Mouse (Mus musculus): ENCODE measurements around the gene Cpne8. TPM values are rescaled to one million over a fixed set of nuclear protein-coding genes. Genes with fewer than 3 reads are reported as not detected.
A peak's percentile ranks its signal among the peaks of the same experiment; 100 is the strongest.

Cpne8 gene
- polyA plus RNA-seq (2015; fragmentation: Nextera tagmentation; extraction: Ambion mirVana) = 18.9 and 21.6 TPM in 2 replicates

DNA sequence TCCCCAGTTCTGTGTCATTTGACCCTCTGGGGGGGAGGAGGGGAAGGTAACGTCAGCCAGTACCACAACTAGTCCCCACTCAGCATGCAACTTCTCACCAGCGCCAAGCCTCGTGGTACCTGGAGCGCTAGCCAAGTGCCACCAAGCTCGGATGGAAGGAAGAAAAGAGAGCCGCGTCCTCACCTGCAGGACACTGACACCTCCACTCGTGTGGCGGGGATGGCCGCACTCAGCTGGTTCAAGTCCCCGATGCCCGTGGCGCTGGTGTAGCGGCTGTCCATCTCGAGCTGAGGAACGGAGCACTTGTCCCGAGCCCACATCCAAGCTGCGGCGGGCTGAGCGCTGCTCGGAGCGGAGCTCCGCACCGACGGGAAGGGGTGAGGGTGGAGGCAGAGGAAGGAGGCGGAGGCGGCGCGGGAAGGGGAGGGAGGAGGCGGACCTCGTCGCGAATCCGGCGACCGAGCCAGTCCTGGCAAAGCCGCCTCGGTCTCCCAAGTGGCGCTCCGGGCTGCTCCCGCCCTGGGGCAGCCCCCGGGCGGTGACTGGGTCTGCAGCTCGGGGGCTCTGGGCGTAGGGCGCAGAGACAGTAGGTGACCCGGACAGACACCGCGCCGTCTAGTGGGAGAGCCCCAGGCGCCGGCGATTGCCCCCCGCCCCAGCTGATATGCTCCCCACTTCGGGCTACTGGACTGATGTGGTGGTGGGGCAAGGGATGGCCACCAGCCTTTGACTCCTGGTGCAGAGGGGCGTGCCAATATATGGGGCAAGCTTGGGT is at the start of gene Cpne8:
Gene Cpne8, minus strand, starts transcription at position 448 of the 775 bp plus-strand sequence.
- peak; percentile 74 for ATAC-seq (ENCODE audit: insufficient read depth, low FRiP score, low read depth)
- peaks cover 5% of the 10 kb centered on the region for H3K4me1 ChIP-seq
- H3K27me3 ChIP-seq (replicated peaks) = no peaks in the 10 kb centered on the region
- WGBS = under 1% methylated on average over 56 of the region's 56 CpGs
- H3K9ac ChIP-seq = peak within 1 kb of the TSS; percentile 33; the same call in 1 of the 2 replicates
- H3K27ac ChIP-seq = peak within 1 kb of the TSS; percentile 45; the same call in 1 of the 2 replicates
- H3K36me3 ChIP-seq = no peaks in the 10 kb centered on the region
- peak within 1 kb of the TSS; percentile 94 for H3K4me2 ChIP-seq
- H3K4me3 ChIP-seq (replicated peaks) = peak within 1 kb of the TSS; percentile 61
- no peaks in the 10 kb centered on the region for H3K9me3 ChIP-seq

DNA sequence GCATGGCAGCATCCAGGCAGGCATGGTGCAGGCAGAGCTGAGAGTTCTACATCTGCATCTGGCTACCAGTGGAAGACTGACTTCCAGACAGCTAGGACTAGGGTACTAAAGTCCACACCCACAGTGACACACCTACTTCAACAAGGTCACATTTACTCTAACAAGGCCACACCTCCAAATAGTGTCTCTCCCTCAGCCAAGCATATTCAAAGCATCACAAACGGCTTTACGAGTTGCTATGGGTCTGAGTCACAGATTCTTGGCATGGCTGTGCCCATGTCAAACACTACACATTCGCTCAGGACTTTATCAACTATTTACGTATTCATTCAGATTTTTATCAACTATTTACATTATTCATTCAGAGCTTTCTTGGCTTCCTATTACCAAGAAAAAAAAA is 38.5 kb upstream of the Cpne8 start:
- Histone ChIP-seq H3K4me2 (no peak overlapping the region), H3K9ac (no peak overlapping the region), H3K27me3 (replicated peaks) (no peaks in the 10 kb centered on the region), H3K27ac (no peak overlapping the region), H3K4me1 (no peaks in the 10 kb centered on the region), H3K9me3 (no peaks in the 10 kb centered on the region), H3K36me3 (no peaks in the 10 kb centered on the region), H3K4me3 (replicated peaks) (no peak overlapping the region)
- WGBS = 57% methylated on average over 4 of the region's 4 CpGs
- no peak for ATAC-seq (ENCODE audit: insufficient read depth, low FRiP score, low read depth)

DNA sequence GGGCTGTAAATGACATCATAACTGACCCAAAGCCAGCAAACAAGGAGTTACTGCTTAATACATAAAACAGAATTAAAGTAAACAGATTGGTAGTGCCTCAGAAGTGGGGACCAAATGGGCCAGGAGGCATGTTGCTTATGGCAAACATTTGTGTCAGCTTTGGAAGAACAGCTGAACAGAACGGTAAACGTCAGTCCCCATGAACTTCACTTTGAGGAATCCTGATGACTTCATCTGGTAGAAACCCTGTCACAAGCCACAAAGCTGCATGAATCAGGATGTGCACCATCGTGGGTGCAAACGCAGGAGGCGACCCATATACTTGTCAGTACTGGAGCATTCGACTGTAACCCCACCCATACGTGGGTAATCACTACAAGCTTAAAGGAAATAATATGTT is 30.1 kb upstream of the Cpne8 start:
- Histone ChIP-seq H3K27me3 (replicated peaks) (no peaks in the 10 kb centered on the region), H3K27ac (no peak overlapping the region), H3K4me1 (no peaks in the 10 kb centered on the region), H3K36me3 (no peaks in the 10 kb centered on the region), H3K9ac (no peak overlapping the region), H3K9me3 (no peaks in the 10 kb centered on the region), H3K4me2 (no peak overlapping the region), H3K4me3 (replicated peaks) (no peak overlapping the region)
- ATAC-seq (ENCODE audit: insufficient read depth, low FRiP score, low read depth) = no peak
- 78% methylated on average over 7 of the region's 7 CpGs for WGBS

DNA sequence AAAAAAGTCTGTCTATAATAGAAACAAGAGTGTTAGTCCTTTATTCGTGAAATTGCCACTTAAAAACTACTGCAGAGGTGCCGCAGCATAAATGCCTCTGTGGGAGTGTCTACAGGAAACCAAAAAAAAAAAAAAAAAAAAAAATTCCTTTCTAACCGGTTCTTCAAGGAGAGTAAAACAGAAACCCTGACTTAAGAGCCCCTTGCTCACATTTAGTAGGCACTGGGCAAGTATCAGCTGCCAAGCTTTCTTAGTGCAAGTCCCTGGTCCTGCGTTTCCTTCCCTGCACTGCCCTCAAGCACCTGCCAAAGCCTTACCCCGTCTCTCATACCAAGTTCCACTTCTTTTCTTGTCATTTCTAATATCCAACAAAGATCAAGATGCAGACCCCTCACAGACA is 25.1 kb upstream of the Cpne8 start:
- WGBS = 56% methylated on average over 5 of the region's 5 CpGs
- Histone ChIP-seq H3K9ac (no peak overlapping the region), H3K4me2 (no peak overlapping the region), H3K9me3 (no peaks in the 10 kb centered on the region), H3K4me3 (replicated peaks) (no peak overlapping the region), H3K4me1 (no peaks in the 10 kb centered on the region), H3K27me3 (replicated peaks) (no peaks in the 10 kb centered on the region), H3K27ac (no peak overlapping the region), H3K36me3 (no peaks in the 10 kb centered on the region)
- ATAC-seq (ENCODE audit: insufficient read depth, low FRiP score, low read depth) = no peak

DNA sequence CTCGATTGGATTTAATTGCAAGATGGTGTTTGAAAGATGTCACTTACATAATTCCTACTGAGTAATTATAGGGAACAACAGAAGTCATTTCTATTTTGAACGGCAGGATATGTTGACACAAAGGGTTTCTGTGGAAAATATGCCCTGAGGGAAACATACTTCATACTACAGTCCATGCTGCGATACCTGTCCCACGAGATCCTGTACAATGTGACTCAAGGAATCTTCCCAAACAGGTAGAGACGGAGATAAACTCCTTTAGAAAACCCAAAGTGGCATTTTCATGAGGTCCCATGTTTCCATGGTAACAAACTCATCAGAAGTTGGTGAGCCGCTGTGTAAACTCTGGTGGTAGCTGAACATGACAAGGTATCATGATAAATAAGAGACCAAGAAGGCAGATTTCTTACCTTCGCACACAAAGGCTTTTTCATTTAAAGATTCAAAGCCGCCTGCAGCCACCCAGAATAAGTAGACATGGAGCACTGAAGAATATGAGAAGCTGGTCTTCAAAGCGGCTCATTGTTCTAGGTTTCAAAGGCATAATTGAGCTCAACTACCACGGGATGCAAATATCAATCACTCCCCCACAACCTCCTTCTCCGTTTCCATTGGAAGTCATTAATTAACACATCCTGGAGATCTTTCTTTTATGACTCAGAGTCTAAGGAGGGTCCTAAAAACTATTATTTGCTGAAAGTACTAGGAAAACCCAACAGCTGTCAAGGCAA is 24.4 kb upstream of the Cpne8 start:
- WGBS = 55% methylated on average over 11 of the region's 11 CpGs
- no peak for ATAC-seq (ENCODE audit: insufficient read depth, low FRiP score, low read depth)
- Histone ChIP-seq H3K4me1 (no peaks in the 10 kb centered on the region), H3K9ac (no peak overlapping the region), H3K27ac (no peak overlapping the region), H3K9me3 (no peaks in the 10 kb centered on the region), H3K4me3 (replicated peaks) (no peak overlapping the region), H3K27me3 (replicated peaks) (no peaks in the 10 kb centered on the region), H3K36me3 (no peaks in the 10 kb centered on the region), H3K4me2 (no peak overlapping the region)

DNA sequence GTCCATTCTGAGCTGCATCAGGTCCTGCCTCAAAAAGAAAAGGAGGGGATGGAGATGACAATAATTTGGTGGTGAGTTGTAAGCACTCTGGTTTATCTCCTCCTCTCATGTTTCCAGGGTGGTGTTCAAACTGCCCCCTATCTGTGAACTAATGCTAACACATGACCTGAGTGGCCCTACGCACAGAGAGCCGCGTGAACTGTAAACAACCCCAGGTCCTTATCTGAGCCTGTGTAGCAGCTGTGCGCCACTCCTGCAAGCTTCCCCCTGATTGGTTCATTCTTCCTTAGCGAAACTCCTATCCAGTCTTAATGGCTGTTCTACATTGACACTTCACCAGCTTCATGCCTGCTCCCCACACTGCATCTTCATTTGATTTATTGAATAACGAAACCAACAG is 7.5 kb upstream of the Cpne8 start:
- 66% methylated on average over 6 of the region's 6 CpGs for WGBS
- Histone ChIP-seq H3K9me3 (no peaks in the 10 kb centered on the region), H3K27ac (no peak overlapping the region)

DNA sequence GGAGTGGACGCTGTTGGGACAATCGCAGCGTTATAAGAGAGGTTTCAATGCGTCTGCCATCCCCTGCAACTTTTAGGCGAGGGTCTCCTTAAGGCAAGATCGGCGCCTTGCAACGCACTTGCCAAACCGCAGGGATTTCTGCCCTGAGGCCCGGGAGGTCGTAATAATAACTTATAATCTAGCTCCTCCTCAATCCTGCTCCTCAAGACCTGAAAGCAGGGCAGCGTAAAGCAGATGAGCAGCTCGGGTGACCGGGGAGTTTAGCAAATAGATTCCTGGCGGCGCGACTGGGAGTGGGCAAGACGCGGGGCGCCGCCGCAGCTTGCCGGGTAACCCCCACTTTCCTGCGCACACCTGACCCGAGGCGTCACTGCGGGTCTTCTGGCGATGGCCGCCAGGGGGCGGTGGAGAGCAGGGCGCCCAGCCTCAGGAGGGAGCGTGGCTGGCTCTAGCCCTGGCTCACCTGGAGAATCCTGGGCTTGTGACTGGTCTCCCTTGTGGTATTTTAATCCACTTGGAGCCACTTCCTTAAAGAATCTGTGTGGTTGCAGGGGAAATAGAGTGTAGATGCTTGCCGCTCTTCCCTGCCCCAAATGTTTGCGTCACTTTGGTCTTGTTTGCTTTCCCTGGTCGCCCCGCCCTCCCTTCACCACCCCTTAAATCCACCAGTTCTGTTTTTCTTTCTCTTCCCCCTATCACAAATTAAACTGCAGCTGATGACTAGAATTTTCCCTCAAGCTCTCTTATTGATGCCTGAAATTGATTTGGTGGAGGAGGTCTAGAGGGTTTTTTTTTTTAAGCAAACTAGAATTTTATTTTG is 738 bp upstream of the Cpne8 start:
- Histone ChIP-seq H3K27me3 (replicated peaks) (no peaks in the 10 kb centered on the region), H3K4me1 (peaks cover 5% of the 10 kb centered on the region), H3K4me2 (peak overlapping the region; percentile 94), H3K9ac (peak overlapping the region; percentile 33; the same call in 1 of the 2 replicates), H3K9me3 (no peaks in the 10 kb centered on the region), H3K36me3 (no peaks in the 10 kb centered on the region), H3K4me3 (replicated peaks) (peak overlapping the region; percentile 61), H3K27ac (peak overlapping the region; percentile 45; the same call in 1 of the 2 replicates)
- ATAC-seq (ENCODE audit: insufficient read depth, low FRiP score, low read depth) = peak; percentile 86
- 2% methylated on average over 36 of the region's 36 CpGs for WGBS

More for the DNA sequence above, 7.5 kb upstream of the Cpne8 start:
- no peak overlapping the region for H3K4me3 ChIP-seq (replicated peaks)
- H3K4me2 ChIP-seq = no peak overlapping the region
- no peaks in the 10 kb centered on the region for H3K36me3 ChIP-seq
- H3K9ac ChIP-seq = no peak overlapping the region
- ATAC-seq (ENCODE audit: insufficient read depth, low FRiP score, low read depth) = peak; percentile 60; the same call in 1 of the 2 replicates
- H3K4me1 ChIP-seq = no peaks in the 10 kb centered on the region
- H3K27me3 ChIP-seq (replicated peaks) = no peaks in the 10 kb centered on the region

DNA sequence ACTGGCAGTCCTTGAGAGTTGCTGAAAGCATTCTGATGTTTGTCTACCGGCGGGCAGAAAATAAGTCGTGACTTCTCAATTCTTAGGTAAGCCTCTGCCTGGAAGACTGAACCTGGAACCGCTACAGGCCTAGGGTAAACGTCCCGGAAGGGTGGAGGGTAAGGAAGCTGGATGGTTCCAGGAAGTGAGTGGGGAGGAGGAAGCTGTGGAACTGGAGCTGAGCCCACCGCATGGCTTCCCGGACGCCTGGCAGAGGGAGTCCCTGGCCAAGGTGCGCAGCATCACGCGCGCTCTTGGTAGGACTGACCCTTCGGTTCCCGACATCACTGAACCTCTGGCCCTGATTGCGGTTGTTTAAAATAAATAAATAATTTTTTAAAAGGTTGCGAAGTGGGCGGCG is 744 bp downstream of the Cpne8 start:
- 5% methylated on average over 19 of the region's 19 CpGs for WGBS
- peaks cover 5% of the 10 kb centered on the region for H3K4me1 ChIP-seq
- no peaks in the 10 kb centered on the region for H3K9me3 ChIP-seq
- no peaks in the 10 kb centered on the region for H3K27me3 ChIP-seq (replicated peaks)
- H3K4me3 ChIP-seq (replicated peaks) = peak overlapping the region; percentile 61
- H3K4me2 ChIP-seq = peak overlapping the region; percentile 94
- H3K36me3 ChIP-seq = no peaks in the 10 kb centered on the region
- ATAC-seq (ENCODE audit: insufficient read depth, low FRiP score, low read depth) = no peak; the same call in 1 of the 2 replicates
- no peak overlapping the region for H3K27ac ChIP-seq
- no peak overlapping the region for H3K9ac ChIP-seq

DNA sequence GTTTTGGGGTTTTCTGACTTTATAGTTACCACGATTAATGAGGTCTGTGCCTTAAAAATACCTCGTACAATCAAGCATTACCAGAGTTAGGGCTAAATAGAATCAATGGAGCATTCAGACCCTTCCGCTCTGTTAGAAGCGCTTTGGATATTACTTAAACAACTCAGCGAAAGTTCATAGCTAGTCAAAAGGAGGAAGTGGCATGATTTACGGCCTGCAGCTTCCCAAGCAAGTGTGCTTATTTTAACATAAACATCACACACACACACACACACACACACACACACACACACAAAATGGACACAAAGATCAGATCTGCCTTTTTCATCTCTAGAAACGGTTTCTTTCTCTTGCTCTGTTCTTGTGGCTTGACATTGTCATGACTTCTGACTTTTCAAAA is 9.7 kb downstream of the Cpne8 start:
- Histone ChIP-seq H3K36me3 (no peaks in the 10 kb centered on the region), H3K4me1 (no peaks in the 10 kb centered on the region), H3K9ac (no peak overlapping the region), H3K4me2 (no peak overlapping the region), H3K4me3 (replicated peaks) (no peak overlapping the region), H3K27me3 (replicated peaks) (no peaks in the 10 kb centered on the region), H3K9me3 (no peaks in the 10 kb centered on the region), H3K27ac (no peak overlapping the region)
- ATAC-seq (ENCODE audit: insufficient read depth, low FRiP score, low read depth) = no peak
- WGBS = 36% methylated on average over 7 of the region's 7 CpGs

DNA sequence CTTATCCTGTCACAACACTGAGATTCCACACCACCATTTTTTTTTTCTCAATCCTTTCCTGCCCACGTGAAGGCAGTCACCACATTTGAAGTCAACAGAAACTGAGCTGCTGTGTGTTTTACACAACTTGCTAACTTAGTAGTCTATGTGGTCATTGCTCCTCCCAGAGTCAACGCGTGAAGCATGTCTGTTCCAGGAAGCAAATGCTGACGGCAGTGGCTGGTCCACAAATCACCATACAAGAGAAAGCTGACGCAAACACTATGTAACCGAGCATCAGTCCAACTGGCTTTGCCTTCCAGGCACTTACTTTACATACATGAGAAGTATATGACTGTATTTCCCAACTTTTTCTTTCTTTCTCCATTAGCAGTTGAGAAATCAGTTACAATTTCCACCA is 12.3 kb downstream of the Cpne8 start:
- no peak overlapping the region for H3K4me3 ChIP-seq (replicated peaks)
- H3K4me1 ChIP-seq = no peaks in the 10 kb centered on the region
- H3K4me2 ChIP-seq = no peak overlapping the region
- no peak for ATAC-seq (ENCODE audit: insufficient read depth, low FRiP score, low read depth)
- H3K9me3 ChIP-seq = no peaks in the 10 kb centered on the region
- no peak overlapping the region for H3K27ac ChIP-seq
- H3K9ac ChIP-seq = no peak overlapping the region
- no peaks in the 10 kb centered on the region for H3K36me3 ChIP-seq
- 80% methylated on average over 6 of the region's 6 CpGs for WGBS
- no peaks in the 10 kb centered on the region for H3K27me3 ChIP-seq (replicated peaks)

DNA sequence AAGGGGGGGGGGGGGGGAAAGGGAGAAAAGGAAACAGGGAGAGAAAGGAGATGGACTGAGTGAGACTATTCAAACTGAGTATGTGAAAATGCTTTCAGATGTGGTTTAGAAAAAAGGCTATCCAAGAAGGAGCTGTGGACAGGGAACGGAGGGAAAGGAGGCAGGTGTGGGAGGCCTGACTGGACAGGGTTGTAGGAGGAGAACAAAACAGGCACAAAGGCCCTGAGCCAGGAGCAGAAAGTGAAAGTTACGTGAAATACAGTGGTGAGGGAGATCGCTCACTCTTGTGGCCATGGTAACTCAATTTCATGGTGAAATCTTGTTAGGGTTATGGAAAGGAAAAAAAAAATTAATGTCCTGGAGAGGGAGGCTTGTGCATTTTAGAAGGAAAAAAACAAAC is 14.6 kb downstream of the Cpne8 start:
- ATAC-seq (ENCODE audit: insufficient read depth, low FRiP score, low read depth) = no peak
- WGBS = 72% methylated on average over 3 of the region's 3 CpGs
- no peak overlapping the region for H3K27ac ChIP-seq
- H3K4me3 ChIP-seq (replicated peaks) = no peak overlapping the region
- no peak overlapping the region for H3K9ac ChIP-seq
- no peaks in the 10 kb centered on the region for H3K4me1 ChIP-seq
- H3K36me3 ChIP-seq = no peaks in the 10 kb centered on the region
- no peaks in the 10 kb centered on the region for H3K27me3 ChIP-seq (replicated peaks)
- H3K9me3 ChIP-seq = no peaks in the 10 kb centered on the region
- no peak overlapping the region for H3K4me2 ChIP-seq

All from stomach, embryonic 15.5 days (tissue).